Mouse (Mus musculus): ENCODE measurements around the gene Olfr47. TPM values are rescaled to one million over a fixed set of nuclear protein-coding genes. Genes with fewer than 3 reads are reported as not detected.
"Not testable (repeated sequence)": the region's sequence is repeated elsewhere in the genome, so short reads cannot be mapped to it uniquely, and the experiment has no call there.

Olfr47 gene
- not detected in 2 replicates for polyA plus RNA-seq (2012; rRNA removed)

GRCm38 (mm10) chr6:43231255-43231654, at the start of gene Olfr47:
Olfr47 (plus strand) TSS chr6:43231529.
- not testable (repeated sequence) for H3K27me3 ChIP-seq (ENCODE audit: control insufficient read depth, insufficient read depth, low read length); H3K4me3 ChIP-seq (ENCODE audit: control insufficient read depth, insufficient read depth, low read length); DNase-seq; H3K27ac ChIP-seq (ENCODE audit: control insufficient read depth, insufficient read depth, low read length); H3K4me1 ChIP-seq (replicated peaks; ENCODE audit: control insufficient read depth, insufficient read depth, low read length); H3K36me3 ChIP-seq (ENCODE audit: control insufficient read depth, insufficient read depth, low read length)
- WGBS: 98% methylated on average over 1 of the region's 1 CpGs

DNA sequence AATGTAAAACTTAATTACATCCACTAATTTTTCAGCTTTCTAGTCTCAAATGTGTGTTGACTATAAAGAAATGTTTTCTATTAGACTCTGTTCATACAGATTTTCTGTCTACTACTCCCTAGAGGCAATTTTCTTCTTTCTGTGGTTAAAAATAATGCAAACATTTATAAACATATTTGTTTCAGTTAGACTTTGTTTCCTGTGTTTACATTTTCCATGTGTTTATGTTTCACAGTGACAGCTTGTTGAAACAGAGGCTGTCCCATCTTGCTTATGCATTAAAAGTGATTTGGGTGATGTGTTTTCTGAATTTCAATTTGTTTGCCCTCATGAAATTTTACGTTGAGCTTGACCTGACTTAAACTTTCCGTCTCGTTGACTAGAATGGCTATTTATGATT, 40.3 kb upstream of the Olfr47 start:
- Histone ChIP-seq H3K27me3 (ENCODE audit: control insufficient read depth, insufficient read depth, low read length) (no peaks in the 10 kb centered on the region), H3K36me3 (ENCODE audit: control insufficient read depth, insufficient read depth, low read length) (no peaks in the 10 kb centered on the region), H3K4me3 (ENCODE audit: control insufficient read depth, insufficient read depth, low read length) (no peak overlapping the region), H3K27ac (ENCODE audit: control insufficient read depth, insufficient read depth, low read length) (no peak overlapping the region), H3K4me1 (replicated peaks; ENCODE audit: control insufficient read depth, insufficient read depth, low read length) (no peaks in the 10 kb centered on the region)
- no peak for DNase-seq
- TF ChIP-seq CTCF (IDR thresholded peaks at IDR 0.05; ENCODE audit: borderline replicate concordance, control insufficient read depth, extremely low read depth, insufficient read depth, low read length, poor library complexity) (no peak), POLR2A (IDR thresholded peaks at IDR 0.05; ENCODE audit: control insufficient read depth, extremely low read depth, insufficient read depth, low read length, poor library complexity) (no peak)
- 94% methylated on average over 3 of the region's 3 CpGs for WGBS

DNA sequence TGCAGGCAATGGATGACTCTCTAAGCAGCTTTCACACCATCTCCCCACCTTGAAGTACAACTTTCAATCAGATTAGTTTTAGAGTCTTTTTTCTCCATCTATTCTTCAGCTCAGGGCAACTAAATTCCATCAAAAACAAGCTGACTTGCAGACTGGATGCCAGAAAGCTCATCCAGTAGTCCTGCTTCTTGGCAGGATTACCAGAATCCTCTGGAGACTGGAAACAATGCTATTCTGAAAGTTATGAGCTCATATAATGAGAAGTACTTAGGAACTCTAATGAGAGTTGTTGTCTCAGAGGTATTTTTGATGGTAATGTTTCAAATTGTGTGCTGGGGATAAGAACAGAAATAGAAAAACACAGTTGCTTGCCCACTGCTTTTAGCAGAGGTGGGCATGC, 34.5 kb upstream of the Olfr47 start, which contains the start of gene Olfr435:
Gene Olfr435, plus strand, starts transcription at position 366 of the 400 bp plus-strand sequence.
- Histone ChIP-seq H3K4me3 (ENCODE audit: control insufficient read depth, insufficient read depth, low read length) (no peak within 1 kb of the TSS), H3K4me1 (replicated peaks; ENCODE audit: control insufficient read depth, insufficient read depth, low read length) (no peaks in the 10 kb centered on the region), H3K36me3 (ENCODE audit: control insufficient read depth, insufficient read depth, low read length) (no peaks in the 10 kb centered on the region), H3K27me3 (ENCODE audit: control insufficient read depth, insufficient read depth, low read length) (no peaks in the 10 kb centered on the region), H3K27ac (ENCODE audit: control insufficient read depth, insufficient read depth, low read length) (no peak within 1 kb of the TSS)
- DNase-seq: no peak
- TF ChIP-seq POLR2A (IDR thresholded peaks at IDR 0.05; ENCODE audit: control insufficient read depth, extremely low read depth, insufficient read depth, low read length, poor library complexity) (no peak), CTCF (IDR thresholded peaks at IDR 0.05; ENCODE audit: borderline replicate concordance, control insufficient read depth, extremely low read depth, insufficient read depth, low read length, poor library complexity) (no peak)

GRCm38 (mm10) chr6:43198094-43198493, 33.2 kb upstream of the Olfr47 start:
- H3K36me3 ChIP-seq (ENCODE audit: control insufficient read depth, insufficient read depth, low read length): no peaks in the 10 kb centered on the region
- H3K27ac ChIP-seq (ENCODE audit: control insufficient read depth, insufficient read depth, low read length): no peak overlapping the region
- H3K4me3 ChIP-seq (ENCODE audit: control insufficient read depth, insufficient read depth, low read length): no peak overlapping the region
- TF ChIP-seq POLR2A (IDR thresholded peaks at IDR 0.05; ENCODE audit: control insufficient read depth, extremely low read depth, insufficient read depth, low read length, poor library complexity) (no peak), CTCF (IDR thresholded peaks at IDR 0.05; ENCODE audit: borderline replicate concordance, control insufficient read depth, extremely low read depth, insufficient read depth, low read length, poor library complexity) (no peak)
- 77% methylated on average over 3 of the region's 3 CpGs for WGBS
- no peaks in the 10 kb centered on the region for H3K4me1 ChIP-seq (replicated peaks; ENCODE audit: control insufficient read depth, insufficient read depth, low read length)
- DNase-seq: no peak
- H3K27me3 ChIP-seq (ENCODE audit: control insufficient read depth, insufficient read depth, low read length): no peaks in the 10 kb centered on the region

GRCm38 (mm10) chr6:43202786-43203185, 28.5 kb upstream of the Olfr47 start:
- no peak overlapping the region for H3K4me3 ChIP-seq (ENCODE audit: control insufficient read depth, insufficient read depth, low read length)
- no peaks in the 10 kb centered on the region for H3K4me1 ChIP-seq (replicated peaks; ENCODE audit: control insufficient read depth, insufficient read depth, low read length)
- no peaks in the 10 kb centered on the region for H3K36me3 ChIP-seq (ENCODE audit: control insufficient read depth, insufficient read depth, low read length)
- no peak for TF ChIP-seq POLR2A (IDR thresholded peaks at IDR 0.05; ENCODE audit: control insufficient read depth, extremely low read depth, insufficient read depth, low read length, poor library complexity)
- no peaks in the 10 kb centered on the region for H3K27me3 ChIP-seq (ENCODE audit: control insufficient read depth, insufficient read depth, low read length)
- no peak for DNase-seq
- no peak overlapping the region for H3K27ac ChIP-seq (ENCODE audit: control insufficient read depth, insufficient read depth, low read length)

- WGBS: 52% methylated on average over 2 of the region's 2 CpGs
- no peaks in the 10 kb centered on the region for H3K36me3 ChIP-seq (ENCODE audit: control insufficient read depth, insufficient read depth, low read length)
- DNase-seq: no peak
- TF ChIP-seq CTCF (IDR thresholded peaks at IDR 0.05; ENCODE audit: borderline replicate concordance, control insufficient read depth, extremely low read depth, insufficient read depth, low read length, poor library complexity) (no peak), POLR2A (IDR thresholded peaks at IDR 0.05; ENCODE audit: control insufficient read depth, extremely low read depth, insufficient read depth, low read length, poor library complexity) (no peak)
- H3K4me1 ChIP-seq (replicated peaks; ENCODE audit: control insufficient read depth, insufficient read depth, low read length): no peaks in the 10 kb centered on the region
- no peak overlapping the region for H3K27ac ChIP-seq (ENCODE audit: control insufficient read depth, insufficient read depth, low read length)
- no peaks in the 10 kb centered on the region for H3K27me3 ChIP-seq (ENCODE audit: control insufficient read depth, insufficient read depth, low read length)
- H3K4me3 ChIP-seq (ENCODE audit: control insufficient read depth, insufficient read depth, low read length): no peak overlapping the region
Measured at GRCm38 (mm10) chr6:43205355-43205754, 26.0 kb upstream of the Olfr47 start.

- H3K27me3 ChIP-seq (ENCODE audit: control insufficient read depth, insufficient read depth, low read length); H3K27ac ChIP-seq (ENCODE audit: control insufficient read depth, insufficient read depth, low read length); H3K4me1 ChIP-seq (replicated peaks; ENCODE audit: control insufficient read depth, insufficient read depth, low read length); DNase-seq; H3K4me3 ChIP-seq (ENCODE audit: control insufficient read depth, insufficient read depth, low read length); H3K36me3 ChIP-seq (ENCODE audit: control insufficient read depth, insufficient read depth, low read length): not testable (repeated sequence)
Measured at GRCm38 (mm10) chr6:43212873-43213272, 18.5 kb upstream of the Olfr47 start, which contains the start of gene Olfr434. Olfr434 (plus strand) TSS chr6:43213021.

Measured in thymus, adult 2 months (tissue).